Mouse (Mus musculus): ENCODE measurements around the gene Mcur1. TPM values are rescaled to one million over a fixed set of nuclear protein-coding genes. Genes with fewer than 3 reads are reported as not detected.

The Mcur1 gene
- polyA plus RNA-seq, 2 experiments, result 4.0 to 6.0 TPM

DNA sequence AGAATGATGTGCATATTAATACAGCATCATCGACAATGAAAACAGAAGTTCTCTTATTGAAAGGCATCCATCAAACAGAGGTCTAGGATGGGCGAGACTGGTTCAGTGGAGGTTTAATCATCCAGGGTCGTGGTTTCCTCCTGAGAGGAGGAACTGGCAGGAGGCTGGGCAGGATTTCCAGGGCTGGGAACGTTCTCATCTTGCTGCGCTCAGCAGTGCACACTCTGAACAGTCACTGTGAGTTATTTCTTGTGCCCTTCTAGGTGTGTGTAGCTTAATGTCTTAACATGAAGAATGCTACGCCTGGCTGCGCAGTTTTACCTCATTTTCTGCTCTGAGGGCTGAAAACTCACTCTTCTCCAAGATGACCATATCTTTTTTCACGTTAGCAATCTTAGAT lies 9.3 kb downstream of the Mcur1 start:
- Histone ChIP-seq H3K4me3 (ENCODE audit: insufficient read depth in 1 of 2, low read depth in 2 of 2, low read length in 2 of 2) (no peak overlapping the region), H3K27me3 (ENCODE audit: control insufficient read depth, insufficient read depth, low read length) (no peaks in the 10 kb centered on the region), H3K27ac (no peak overlapping the region), H3K36me3 (replicated peaks; ENCODE audit: control insufficient read depth, insufficient read depth, low read depth) (peaks cover 4% of the 10 kb centered on the region; the same call in 1 of the 2 replicates), H3K9ac (replicated peaks) (no peak overlapping the region), H3K9me3 (ENCODE audit: control insufficient read depth, low read length) (no peaks in the 10 kb centered on the region), H3K4me1 (replicated peaks; ENCODE audit: control insufficient read depth in 2 of 2, insufficient read depth in 2 of 2, low read length in 1 of 2) (peaks cover 0 to 2% of the 10 kb centered on the region in 2 experiments; a peak in 1 of 4 replicates), H3K4me2 (ENCODE audit: low read depth) (no peak overlapping the region)
- WGBS (ENCODE audit: insufficient replicate concordance), result 67% methylated on average over 8 of the region's 8 CpGs
- no peak for DNase-seq (ENCODE audit: low read depth in 3 of 3, low spot score in 3 of 3)
- TF ChIP-seq EP300 (IDR thresholded peaks at IDR 0.05; ENCODE audit: low read depth) (no peak), CTCF (IDR thresholded peaks at IDR 0.05; ENCODE audit: low read depth) (no peak)
- no peak for ATAC-seq (ENCODE audit: insufficient read depth)

GRCm38 (mm10) chr13:43549870-43550269 lies 10.1 kb downstream of the Mcur1 start:
- H3K27me3 ChIP-seq (ENCODE audit: control insufficient read depth, insufficient read depth, low read length), result no peaks in the 10 kb centered on the region
- peaks cover 0 to 2% of the 10 kb centered on the region in 2 experiments; a peak in 1 of 4 replicates for H3K4me1 ChIP-seq (replicated peaks; ENCODE audit: control insufficient read depth in 2 of 2, insufficient read depth in 2 of 2, low read length in 1 of 2)
- H3K27ac ChIP-seq, result no peak overlapping the region
- WGBS (ENCODE audit: insufficient replicate concordance), result 65% methylated on average over 7 of the region's 7 CpGs
- DNase-seq (ENCODE audit: low read depth in 3 of 3, low spot score in 3 of 3), result no peak
- no peaks in the 10 kb centered on the region for H3K9me3 ChIP-seq (ENCODE audit: control insufficient read depth, low read length)
- H3K4me2 ChIP-seq (ENCODE audit: low read depth), result no peak overlapping the region
- no peak for ATAC-seq (ENCODE audit: insufficient read depth)
- no peak overlapping the region for H3K9ac ChIP-seq (replicated peaks)
- no peak overlapping the region for H3K4me3 ChIP-seq (ENCODE audit: insufficient read depth in 1 of 2, low read depth in 2 of 2, low read length in 2 of 2)
- TF ChIP-seq EP300 (IDR thresholded peaks at IDR 0.05; ENCODE audit: low read depth) (no peak), CTCF (IDR thresholded peaks at IDR 0.05; ENCODE audit: low read depth) (no peak)
- peaks cover 4% of the 10 kb centered on the region; the same call in 1 of the 2 replicates for H3K36me3 ChIP-seq (replicated peaks; ENCODE audit: control insufficient read depth, insufficient read depth, low read depth)

DNA sequence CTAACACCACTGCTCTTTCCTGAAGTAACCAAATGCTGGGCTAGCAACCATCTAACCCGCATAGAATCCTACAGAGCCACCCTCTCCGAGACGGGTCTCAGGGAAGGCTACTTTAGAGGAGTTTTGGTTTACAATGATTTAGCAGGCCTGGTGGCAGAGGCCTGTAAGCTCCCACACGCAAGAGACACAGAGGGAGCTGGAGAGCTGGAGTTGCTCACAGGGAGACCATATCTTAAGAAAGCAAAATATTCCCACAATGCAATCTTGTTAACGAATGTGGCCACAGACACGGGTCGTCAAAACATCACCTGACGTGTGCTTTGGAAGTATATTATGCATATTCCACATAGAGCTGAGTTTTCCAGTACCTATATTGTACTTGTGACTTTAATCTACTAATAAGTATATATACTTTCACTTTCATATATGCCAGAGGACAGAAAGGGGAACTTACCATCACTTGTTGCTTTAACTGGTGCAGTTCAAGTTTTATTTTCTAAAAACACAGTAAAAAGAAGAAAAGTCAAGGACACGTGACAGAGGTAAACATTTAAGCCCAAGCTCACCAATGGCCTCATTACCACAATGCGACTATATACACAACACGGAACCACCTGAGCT lies 10.8 kb downstream of the Mcur1 start:
- no peaks in the 10 kb centered on the region for H3K27me3 ChIP-seq (ENCODE audit: control insufficient read depth, insufficient read depth, low read length)
- H3K9me3 ChIP-seq (ENCODE audit: control insufficient read depth, low read length), result no peaks in the 10 kb centered on the region
- ATAC-seq (ENCODE audit: insufficient read depth) (no peak), DNase-seq (ENCODE audit: low read depth in 3 of 3, low spot score in 3 of 3) (no peak)
- H3K4me1 ChIP-seq (replicated peaks; ENCODE audit: control insufficient read depth in 2 of 2, insufficient read depth in 2 of 2, low read length in 1 of 2), result peaks cover 0 to 2% of the 10 kb centered on the region in 2 experiments; a peak in 1 of 4 replicates
- H3K4me3 ChIP-seq (ENCODE audit: insufficient read depth in 1 of 2, low read depth in 2 of 2, low read length in 2 of 2), result no peak overlapping the region
- no peak overlapping the region for H3K27ac ChIP-seq
- peaks cover 4% of the 10 kb centered on the region; the same call in 1 of the 2 replicates for H3K36me3 ChIP-seq (replicated peaks; ENCODE audit: control insufficient read depth, insufficient read depth, low read depth)
- H3K9ac ChIP-seq (replicated peaks), result no peak overlapping the region
- 69% methylated on average over 11 of the region's 11 CpGs for WGBS (ENCODE audit: insufficient replicate concordance)
- no peak overlapping the region for H3K4me2 ChIP-seq (ENCODE audit: low read depth)
- TF ChIP-seq CTCF (IDR thresholded peaks at IDR 0.05; ENCODE audit: low read depth), result no peak
- no peak for TF ChIP-seq EP300 (IDR thresholded peaks at IDR 0.05; ENCODE audit: low read depth)

GRCm38 (mm10) chr13:43548617-43549016 lies 11.4 kb downstream of the Mcur1 start:
- H3K9ac ChIP-seq (replicated peaks), result no peak overlapping the region
- H3K27me3 ChIP-seq (ENCODE audit: control insufficient read depth, insufficient read depth, low read length), result no peaks in the 10 kb centered on the region
- H3K4me3 ChIP-seq (ENCODE audit: insufficient read depth in 1 of 2, low read depth in 2 of 2, low read length in 2 of 2), result no peak overlapping the region
- H3K27ac ChIP-seq, result no peak overlapping the region
- TF ChIP-seq CTCF (IDR thresholded peaks at IDR 0.05; ENCODE audit: low read depth), result no peak
- TF ChIP-seq EP300 (IDR thresholded peaks at IDR 0.05; ENCODE audit: low read depth), result no peak
- no peak overlapping the region for H3K4me2 ChIP-seq (ENCODE audit: low read depth)
- ATAC-seq (ENCODE audit: insufficient read depth) (no peak), DNase-seq (ENCODE audit: low read depth in 3 of 3, low spot score in 3 of 3) (no peak)
- WGBS (ENCODE audit: insufficient replicate concordance), result 67% methylated on average over 5 of the region's 5 CpGs
- peaks cover 0 to 2% of the 10 kb centered on the region in 2 experiments; a peak in 1 of 4 replicates for H3K4me1 ChIP-seq (replicated peaks; ENCODE audit: control insufficient read depth in 2 of 2, insufficient read depth in 2 of 2, low read length in 1 of 2)
- H3K36me3 ChIP-seq (replicated peaks; ENCODE audit: control insufficient read depth, insufficient read depth, low read depth), result peaks cover 4% of the 10 kb centered on the region; the same call in 1 of the 2 replicates
- no peaks in the 10 kb centered on the region for H3K9me3 ChIP-seq (ENCODE audit: control insufficient read depth, low read length)

DNA sequence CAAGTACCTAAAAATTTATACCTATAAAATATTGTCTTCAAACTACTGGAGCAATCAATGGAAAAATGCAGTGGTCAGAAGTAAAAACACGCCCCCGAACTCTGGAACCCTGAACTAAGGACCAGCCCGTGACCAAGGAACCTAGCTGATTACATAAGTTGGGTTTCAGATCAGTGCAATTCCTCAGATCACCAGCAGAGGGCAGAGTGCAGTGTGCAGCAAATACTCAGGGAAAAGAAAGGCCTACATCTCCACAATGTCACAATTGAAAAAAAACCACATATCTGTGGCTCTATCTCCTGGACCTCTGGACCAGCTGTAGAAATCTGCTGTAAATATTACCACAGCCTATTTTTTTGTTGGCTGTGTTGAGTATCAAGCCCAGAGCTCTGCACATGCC lies 13.1 kb downstream of the Mcur1 start:
- TF ChIP-seq CTCF (IDR thresholded peaks at IDR 0.05; ENCODE audit: low read depth) (peak; percentile 92), EP300 (IDR thresholded peaks at IDR 0.05; ENCODE audit: low read depth) (no peak)
- Histone ChIP-seq H3K4me3 (ENCODE audit: insufficient read depth in 1 of 2, low read depth in 2 of 2, low read length in 2 of 2) (no peak overlapping the region), H3K27ac (no peak overlapping the region), H3K27me3 (ENCODE audit: control insufficient read depth, insufficient read depth, low read length) (no peaks in the 10 kb centered on the region), H3K9ac (replicated peaks) (no peak overlapping the region), H3K4me2 (ENCODE audit: low read depth) (no peak overlapping the region), H3K4me1 (replicated peaks; ENCODE audit: control insufficient read depth in 2 of 2, insufficient read depth in 2 of 2, low read length in 1 of 2) (peaks cover 0 to 2% of the 10 kb centered on the region in 2 experiments; a peak in 1 of 4 replicates), H3K36me3 (replicated peaks; ENCODE audit: control insufficient read depth, insufficient read depth, low read depth) (peaks cover 4% of the 10 kb centered on the region; the same call in 1 of the 2 replicates), H3K9me3 (ENCODE audit: control insufficient read depth, low read length) (no peaks in the 10 kb centered on the region)
- DNase-seq (ENCODE audit: low read depth in 3 of 3, low spot score in 3 of 3) (peak in 2 of 3 experiments; percentile 54), ATAC-seq (ENCODE audit: insufficient read depth) (no peak)
- WGBS (ENCODE audit: insufficient replicate concordance), result 10% methylated on average over 3 of the region's 3 CpGs

Data from liver, embryonic 14.5 days (tissue).